Mouse (Mus musculus) left cerebral cortex, adult 8-10 months (tissue): ENCODE results near the gene Rnf11. TPM values are rescaled to one million over a fixed set of nuclear protein-coding genes. Genes with fewer than 3 reads are reported as not detected.

Experiments
- DNase-seq, 2 experiments: peaks; one replicate each; pipeline ENCODE4 v3.0.0; 2022; ENCODE audit warnings: low spot score in 2 of 2
- total RNA-seq, 4 experiments: library from RNA; stranded (reverse); gene quantifications; 2 replicates each; pipeline ENCODE4 v1.2.4; 2022

The Rnf11 gene
- total RNA-seq: 100 to 1,000 TPM; 180 to 209 (median 196) TPM

DNA sequence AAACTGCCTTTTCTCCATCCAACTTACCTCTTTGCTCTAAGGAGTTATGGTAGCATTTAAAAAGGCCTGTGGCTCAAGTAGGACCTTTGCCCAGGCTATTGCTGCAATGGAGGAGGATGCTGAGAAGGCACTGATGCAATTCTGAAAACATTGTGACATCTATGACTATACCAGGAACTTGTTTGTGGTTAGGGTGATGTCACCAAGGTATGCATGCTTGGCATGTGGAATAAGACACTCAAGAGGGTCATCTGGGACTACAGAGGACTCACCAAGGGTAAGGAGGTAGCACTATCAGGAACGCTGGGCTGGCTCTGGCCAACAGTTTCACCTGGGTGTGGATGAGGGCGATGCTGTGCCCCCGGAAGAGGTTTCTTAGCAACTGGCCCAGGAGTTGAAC is at the start of gene Rnf11:
TSS of gene Rnf11 (minus strand) at position 108 of the 400 bp plus-strand sequence.
- no peak for DNase-seq

DNA sequence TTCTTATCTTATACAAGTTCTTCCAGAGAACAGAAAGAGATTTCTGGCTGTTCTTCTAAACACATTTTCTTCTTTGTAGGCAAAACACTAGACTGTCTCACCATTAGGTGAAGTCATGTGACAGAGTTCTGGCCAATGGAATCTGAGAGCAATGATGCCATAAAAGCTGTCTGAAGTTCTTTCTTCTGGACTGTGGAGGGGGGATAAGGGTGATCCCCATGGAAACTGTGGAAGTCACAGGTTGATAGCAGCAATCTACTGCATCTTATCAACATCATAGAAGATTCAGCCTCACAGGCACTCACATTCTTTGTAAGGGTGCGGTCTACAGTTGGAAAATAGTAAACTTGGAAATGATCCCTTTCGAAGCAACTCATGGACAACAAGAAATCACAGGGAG is 46.6 kb upstream of the Rnf11 start, which contains the start of gene 4930522H14Rik:
TSS of gene 4930522H14Rik (minus strand) at position 187 of the 400 bp plus-strand sequence.
- DNase-seq: no peak

DNA sequence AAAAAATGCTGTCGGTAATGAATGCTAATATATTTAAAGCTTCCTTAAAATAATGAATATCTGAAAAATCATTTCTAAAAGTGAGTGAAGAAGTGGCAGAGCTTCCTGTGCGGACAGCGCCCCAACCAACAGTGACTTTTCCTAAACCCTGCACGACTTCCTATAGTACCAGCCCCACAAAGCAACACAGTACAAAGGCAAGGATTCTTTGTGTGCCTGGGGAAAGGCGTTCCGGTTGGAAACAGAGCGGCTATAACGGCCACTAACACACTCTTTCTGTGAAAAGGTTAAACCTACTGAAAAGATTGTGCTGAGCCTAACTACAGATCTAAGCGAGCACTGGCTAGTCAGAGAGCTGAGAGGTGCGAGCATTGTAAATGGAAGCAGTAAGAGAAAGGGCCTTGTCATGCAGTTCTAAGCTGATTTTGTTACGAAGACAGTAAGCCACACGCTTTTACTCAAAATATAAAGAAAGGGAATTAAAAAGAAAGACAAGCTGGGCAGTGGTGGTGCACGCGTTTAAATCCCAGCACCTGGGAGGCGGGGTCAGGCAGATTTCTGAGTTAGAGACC is 45.8 kb upstream of the Rnf11 start:
- DNase-seq: no peak

DNA sequence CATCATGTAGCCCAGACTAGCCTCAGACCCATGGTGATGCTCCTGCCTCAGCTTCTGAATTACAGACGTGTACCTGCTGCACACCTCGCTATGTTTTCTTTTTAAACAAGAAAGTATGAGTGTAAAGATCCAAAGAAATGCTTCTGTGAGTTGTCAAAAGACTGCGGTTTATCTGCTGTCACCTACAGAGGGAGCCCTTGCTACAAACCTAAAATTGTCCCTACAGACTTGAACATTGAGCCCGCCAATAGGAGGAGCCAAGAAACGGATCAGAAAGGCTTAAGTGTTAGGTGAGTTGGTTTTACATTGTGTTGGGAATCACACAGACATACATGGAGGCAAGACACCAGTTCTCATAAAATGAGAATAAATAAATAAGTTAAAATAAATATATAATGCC is 20.4 kb upstream of the Rnf11 start:
- peak; percentile 5 to 10 for DNase-seq

DNA sequence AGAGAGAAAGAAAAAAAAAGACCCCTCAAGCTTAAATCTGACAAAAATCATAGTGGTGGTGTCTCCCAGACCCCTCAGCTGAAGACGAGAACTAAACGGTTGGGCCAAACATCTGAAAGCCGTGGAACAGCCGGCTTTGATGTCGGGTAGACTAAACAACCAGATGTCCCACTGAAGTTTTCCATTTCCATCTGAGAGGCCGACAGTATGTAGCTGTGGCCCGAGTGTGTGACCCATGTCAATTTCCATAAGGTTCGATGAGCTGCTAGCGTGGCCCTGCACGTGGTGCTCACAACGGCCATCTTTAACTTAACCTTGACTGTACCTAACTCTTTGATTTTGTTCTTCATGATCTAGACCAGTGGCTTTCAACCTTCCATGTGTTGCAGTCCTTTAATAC is 13.9 kb upstream of the Rnf11 start:
- DNase-seq: no peak

DNA sequence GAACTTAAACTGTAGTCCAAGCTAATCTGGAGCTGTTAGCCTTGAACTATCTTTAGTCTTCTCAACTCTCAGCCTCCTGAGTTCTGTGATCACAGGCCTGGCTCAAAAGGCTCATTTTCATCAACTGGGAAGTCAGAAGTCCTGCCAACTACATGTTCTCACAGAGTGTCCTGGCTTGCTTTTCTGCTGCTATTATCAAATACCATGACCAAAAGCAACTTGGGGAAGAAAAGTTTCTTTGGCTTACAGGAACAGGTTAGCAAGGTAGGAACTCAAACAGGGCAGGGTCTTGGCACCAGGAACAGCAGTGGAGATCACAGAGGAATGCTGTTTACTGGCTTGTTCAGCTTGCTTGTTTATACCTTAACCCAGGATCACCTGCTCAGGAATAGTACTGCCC is 9.1 kb upstream of the Rnf11 start:
- DNase-seq: no peak

DNA sequence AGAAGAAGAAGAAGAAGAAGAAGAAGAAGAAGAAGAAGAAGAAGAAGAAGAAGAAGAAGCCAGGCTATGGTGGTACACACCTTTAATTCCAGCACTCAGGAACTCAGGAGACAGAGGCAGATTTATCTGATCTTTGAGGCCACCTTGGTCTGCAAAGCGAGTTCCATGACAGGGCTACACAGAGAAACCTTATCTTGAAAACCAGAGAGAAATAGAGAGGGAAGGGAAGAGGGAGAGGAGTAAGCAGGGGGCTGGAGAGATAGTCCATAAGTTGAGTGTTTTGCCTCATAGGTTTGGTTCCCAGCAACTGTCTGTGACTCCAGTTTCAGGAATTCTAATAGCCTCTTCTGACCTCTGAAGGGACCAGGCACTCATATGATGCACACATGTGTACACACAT is 4.3 kb upstream of the Rnf11 start:
- DNase-seq: no peak

DNA sequence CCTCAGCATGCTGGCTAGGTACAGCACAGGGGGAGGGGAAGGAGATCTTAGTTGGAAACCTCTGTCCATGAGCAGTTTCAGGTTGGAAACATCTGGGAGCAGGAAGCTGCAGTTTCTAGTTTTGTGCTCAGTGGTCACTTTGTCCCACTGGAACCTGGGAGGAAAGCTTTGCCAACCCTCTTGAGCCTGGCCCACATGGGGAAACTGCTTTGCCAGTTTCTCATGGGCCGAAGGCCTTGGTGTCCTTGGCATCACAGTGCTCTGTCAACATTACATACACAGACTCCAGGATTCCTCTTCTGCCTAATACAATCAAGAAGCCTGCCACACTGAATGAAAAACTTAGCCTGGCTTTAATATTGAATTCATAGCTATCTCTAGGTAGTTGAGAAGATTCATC is 1.8 kb downstream of the Rnf11 start:
- DNase-seq: no peak

DNA sequence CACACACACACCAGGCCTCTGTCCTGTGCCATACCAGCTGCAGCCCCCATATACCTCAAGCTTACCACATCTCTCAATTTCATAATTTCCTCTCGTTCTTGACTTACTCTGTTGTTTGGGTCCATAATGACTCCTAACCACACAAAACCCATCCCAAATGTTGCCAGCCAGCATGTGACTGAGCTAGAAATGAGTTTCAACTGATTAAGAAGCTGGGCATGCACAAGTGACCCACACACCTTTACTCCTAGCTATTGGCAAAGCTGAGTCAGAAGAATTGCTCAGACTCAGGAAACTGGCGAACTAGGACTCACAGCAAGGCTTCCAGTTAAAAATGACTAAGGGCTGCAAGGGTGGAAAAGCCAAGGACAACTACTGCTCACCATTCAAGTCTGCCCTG is 3.1 kb downstream of the Rnf11 start:
- DNase-seq: no peak

DNA sequence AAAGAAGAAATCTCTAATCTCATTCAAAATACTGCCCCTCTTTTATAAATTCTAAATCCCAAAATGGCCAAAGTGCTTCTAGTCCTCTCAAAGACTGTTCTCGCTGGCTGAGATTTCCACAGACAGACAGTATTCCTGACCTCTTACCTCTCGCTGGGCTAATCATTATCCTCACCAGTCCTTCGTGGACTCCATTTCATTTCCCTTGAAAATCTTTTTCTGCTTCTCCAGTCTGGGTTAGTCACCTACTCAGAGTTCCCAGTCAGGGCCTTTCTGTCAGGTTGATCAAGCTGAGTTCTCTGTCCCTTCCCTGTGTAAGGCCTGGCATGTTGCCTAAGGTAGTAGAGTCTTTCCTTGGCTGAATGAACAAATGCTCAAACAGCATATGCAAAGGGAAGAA is 7.1 kb downstream of the Rnf11 start:
- no peak for DNase-seq

DNA sequence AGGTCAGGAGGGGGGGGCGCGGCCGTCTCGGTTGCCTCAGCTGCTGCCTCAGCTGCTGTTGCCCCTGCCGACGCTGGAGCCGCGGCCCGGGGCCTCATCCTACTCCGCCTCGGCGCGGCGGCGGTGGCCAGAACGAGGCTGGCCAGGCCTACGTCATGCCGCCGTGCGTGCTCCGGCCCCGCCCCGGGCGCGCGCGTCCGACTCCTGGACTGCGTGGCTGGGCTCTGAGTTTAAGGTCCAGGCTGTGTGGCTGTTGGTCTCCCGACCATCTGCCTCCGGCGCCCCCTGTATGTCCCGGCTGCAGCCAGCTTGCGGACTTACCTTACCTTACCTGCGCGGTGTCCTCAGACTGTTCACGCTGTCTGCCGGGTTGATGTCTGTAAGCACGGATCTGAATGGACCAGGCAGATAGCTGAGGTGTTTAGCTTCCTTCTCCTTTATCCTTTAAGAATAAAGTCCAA is 7.9 kb downstream of the Rnf11 start:
- peak; percentile 80 to 88 for DNase-seq

DNA sequence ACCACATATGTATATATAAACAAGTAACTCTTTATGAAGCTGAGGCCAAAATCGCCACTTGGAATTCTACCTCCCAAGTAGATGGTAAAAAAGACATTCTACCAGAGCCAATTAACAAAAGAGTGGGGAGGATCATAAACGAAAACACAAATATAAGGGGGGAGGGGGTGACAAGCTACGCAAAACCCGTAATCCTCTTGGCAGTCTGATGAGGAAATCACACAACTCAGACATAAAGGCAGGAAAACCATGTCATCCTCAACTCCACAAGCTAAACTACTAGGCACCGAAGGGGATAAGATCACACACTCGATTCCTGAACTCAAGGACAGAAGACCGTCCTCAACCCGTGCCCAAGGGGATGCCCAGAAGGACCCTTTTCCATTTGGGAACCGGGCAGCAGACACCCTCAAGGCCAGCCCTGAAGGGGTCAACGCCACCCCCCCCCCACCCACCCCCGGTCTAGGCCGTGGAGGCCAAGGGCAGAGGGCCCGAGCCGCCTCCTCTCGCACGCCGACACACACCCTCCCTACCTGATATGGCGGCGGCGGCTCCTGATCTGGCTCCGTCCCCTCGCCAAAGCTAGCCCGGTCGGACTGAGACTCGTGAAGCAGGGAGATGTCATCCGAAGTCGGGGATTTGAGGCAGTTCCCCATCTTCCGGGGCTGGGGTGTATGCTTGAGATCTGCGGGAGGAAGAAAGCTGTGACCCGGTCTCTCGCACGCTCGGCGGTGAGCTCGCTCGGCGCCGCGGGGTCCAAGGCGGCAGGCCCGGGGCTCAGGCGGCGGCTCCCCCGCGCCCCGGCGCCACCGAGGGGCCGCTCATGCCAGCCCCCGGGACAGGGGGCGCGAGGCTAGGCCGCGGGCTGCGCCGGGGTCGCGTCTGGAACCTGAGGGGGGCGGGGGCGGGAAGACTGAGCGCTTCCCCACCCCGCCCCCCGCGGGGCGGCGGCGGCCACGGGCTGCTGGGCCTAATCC is 8.7 kb downstream of the Rnf11 start:
- peak; percentile 10 to 46 for DNase-seq

DNA sequence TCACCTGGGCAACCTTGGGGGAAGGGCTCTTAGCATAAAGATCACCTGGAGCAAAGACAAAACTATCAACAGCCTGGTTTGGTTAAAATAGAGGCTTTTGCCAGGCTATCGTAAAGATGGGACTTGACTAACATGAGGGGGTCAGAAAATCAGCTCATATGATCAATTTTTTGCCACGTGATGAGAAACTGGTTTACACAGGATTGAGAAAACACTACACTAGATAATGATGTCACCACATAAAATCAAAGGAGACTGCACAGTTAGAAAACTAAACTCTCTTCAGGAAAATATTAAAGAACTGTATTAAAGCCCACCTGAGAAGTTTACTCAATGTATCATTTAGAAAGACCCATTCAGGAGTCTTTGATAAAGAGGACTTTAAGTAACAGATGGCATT is 9.4 kb downstream of the Rnf11 start:
- no peak for DNase-seq

DNA sequence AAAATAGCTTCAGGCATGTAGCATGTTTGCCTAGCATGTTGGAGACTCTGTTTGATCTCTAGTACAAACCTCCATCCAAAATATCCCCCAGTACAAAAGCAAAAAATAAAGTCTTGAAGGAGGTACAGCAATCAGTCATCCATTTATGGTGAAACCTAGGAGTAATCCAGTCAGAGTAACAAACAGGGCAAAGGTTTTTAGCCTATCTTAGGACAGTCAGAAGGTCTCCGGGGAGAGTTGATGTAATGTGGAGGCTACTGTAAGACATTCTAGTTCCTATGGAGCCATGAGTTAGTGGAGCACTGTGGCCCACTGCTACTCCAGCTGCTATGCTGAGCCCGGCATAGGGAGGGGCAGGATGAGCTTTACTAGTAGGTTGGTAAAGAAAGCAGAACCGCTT is 12.0 kb downstream of the Rnf11 start:
- DNase-seq: no peak

DNA sequence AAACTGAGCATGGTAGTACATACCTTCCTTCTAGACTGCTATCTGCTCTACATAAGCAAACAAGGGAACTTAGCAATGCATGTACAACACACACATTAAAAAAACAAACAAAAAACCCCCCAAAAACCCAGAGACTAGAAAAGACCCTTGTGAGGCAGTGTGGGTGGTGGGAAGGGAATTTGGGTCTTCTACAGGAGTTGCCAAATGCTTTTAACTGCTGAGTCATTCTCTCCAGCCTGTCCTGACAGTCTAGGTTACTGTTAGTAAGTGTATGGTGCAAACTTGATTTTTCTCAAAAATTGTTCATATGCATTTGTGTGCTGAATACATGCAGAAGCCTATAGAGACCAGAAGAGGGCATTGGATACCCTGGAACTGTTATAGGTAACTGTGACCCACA is 12.9 kb downstream of the Rnf11 start:
- no peak for DNase-seq

DNA sequence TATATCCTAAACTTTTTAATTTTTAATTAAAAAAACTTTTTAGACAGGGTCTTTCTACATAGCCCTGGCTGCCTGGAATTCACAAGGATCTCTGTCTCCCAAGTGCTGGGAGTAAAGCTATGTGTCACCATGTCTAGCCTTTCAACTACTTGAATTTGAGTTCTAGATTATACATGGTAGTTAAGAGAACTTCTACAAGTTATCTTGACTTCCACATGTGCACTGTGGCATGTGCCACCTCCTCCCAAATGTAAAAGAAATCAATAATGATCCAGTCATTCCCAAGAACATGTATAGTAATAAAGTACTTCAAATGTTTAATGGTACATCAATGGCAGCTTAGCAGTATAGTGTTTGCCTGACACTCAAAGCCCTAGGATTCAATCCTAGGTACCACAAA is 16.8 kb downstream of the Rnf11 start:
- no peak for DNase-seq

DNA sequence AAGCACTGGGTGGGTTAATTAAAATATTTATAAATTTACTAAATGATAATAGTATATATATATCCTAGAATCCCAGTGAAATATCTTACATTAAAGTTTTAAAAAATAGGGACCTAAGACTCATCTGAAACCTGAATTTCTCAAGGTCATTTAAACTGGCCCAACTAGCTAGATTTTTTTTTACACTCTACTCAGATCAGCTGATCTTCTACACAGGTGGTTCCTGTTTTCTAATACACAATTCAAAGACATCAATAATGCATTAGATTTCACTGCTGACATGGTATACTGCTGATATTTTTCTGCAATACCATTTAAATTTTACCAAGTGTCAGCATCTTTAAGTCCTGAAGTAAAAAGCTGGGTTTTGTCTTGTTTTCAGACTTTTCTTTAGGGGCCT is 20.6 kb downstream of the Rnf11 start:
- DNase-seq: no peak

DNA sequence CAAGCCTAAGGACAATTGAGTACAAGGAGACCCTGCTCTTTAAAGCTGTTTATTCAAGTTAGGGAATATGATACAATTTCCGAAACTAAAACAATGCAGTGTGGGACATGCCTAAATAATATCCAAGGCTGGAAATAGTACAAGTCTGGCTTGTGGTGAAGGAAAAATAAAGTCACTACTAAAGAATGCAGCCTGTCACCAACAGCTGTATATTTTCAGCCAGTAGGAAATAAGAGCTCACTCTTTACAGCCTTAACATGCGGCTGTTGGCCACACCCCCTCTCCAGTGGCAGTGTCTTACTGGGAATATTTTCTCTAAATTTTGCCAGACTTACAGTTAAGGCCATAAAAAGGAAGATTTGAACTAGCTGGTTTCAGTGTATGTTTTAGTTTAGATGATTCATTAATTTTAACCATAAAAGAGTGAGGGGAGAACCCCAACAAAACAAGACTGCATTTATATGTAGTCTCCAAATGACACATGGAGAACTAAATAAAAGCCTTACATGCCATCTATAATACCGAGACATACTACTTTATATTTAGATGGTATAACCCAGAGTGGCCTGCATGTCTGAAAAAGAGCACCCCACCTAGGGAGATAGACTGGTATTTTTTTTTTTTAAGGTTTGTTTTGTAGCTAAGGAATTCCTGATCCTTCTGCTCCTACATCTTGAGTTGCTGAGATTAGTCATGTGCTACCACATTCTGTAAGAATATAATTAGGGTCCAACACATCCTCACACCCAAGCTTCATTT is 23.9 kb downstream of the Rnf11 start:
- no peak for DNase-seq

DNA sequence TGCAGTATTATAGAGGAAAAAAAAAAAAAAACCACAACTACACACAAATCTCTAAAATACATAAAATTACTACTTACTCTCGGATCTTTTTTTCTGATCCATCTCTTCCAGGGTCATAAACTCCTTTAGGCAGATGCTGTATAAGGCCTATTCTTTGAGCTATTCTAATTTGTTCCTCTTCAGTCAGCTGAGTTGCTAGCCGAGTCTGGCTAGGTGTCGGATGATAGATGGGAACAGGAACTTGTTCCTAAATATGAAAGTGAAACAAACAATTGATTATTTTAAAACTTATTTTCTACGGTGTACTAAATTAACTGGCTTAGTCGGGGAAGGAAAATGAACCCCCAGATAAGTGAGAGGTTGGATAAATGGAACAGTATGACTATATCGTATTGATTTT is 27.7 kb downstream of the Rnf11 start:
- DNase-seq: no peak

DNA sequence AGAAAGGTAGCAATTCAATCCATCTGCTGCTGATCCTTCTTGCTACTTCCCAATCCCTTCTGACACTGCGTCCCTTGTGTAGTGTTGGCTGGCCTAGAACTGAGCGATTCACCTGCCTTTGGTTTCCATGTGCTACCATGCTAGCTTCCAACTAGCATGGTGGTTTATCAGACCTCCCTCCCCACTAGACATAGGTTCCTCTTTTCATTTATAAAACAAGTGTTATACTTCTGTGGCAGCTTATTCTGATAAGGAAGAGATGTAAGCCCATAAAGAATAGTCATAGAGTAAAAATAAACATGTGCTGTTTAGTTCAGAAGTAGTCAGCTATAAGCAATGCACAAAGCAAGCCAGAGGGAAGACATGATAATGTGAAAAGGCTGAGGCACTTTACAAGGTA is 36.0 kb downstream of the Rnf11 start:
- no peak for DNase-seq

DNA sequence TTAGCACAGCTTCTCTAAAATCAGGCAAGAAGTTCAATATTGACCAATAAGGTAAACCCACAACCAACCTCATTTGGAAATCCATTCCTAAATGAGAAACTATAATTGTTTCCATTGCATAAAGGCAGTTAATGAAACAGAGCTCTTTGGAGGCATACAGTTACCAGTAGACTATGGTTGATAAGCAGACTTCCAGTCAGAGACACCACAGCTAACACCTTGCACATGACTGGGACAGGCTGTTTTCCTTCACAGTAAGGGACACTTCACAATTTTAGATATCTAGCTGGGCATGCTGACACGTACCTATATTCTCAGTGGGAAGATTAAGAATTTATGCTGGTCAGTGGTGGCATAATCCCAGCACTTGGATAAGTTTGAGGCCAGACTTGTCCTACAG is 38.6 kb downstream of the Rnf11 start:
- DNase-seq: no peak

DNA sequence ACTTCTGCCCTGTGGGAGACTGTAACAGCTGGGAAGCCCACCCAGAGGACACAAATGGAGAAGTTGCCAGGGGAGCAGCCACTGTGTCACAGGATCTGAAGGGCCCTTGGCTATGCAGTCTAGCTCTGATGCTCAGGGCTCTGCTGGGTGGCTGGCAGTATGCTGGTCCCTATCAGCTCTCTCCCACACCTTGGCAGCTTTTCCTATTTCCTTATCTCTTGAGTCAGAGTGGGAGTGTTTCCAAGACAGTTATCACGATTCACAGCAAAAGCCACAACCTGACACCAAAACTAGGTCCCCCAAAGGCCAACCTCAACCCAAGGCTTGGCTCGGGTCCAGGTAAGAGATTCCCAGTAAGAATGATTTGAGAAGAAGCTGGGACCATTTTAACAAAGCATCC is 39.1 kb downstream of the Rnf11 start:
- DNase-seq: no peak
